Mouse (Mus musculus) ovary, postnatal 10 days (tissue): Measurements from ENCODE around the gene Adam22.

Experiments
- DNase-seq: peaks from one replicate; pipeline ENCODE4 v3.0.0; 2022; ENCODE audit warnings: low spot score

The Adam22 gene

DNA sequence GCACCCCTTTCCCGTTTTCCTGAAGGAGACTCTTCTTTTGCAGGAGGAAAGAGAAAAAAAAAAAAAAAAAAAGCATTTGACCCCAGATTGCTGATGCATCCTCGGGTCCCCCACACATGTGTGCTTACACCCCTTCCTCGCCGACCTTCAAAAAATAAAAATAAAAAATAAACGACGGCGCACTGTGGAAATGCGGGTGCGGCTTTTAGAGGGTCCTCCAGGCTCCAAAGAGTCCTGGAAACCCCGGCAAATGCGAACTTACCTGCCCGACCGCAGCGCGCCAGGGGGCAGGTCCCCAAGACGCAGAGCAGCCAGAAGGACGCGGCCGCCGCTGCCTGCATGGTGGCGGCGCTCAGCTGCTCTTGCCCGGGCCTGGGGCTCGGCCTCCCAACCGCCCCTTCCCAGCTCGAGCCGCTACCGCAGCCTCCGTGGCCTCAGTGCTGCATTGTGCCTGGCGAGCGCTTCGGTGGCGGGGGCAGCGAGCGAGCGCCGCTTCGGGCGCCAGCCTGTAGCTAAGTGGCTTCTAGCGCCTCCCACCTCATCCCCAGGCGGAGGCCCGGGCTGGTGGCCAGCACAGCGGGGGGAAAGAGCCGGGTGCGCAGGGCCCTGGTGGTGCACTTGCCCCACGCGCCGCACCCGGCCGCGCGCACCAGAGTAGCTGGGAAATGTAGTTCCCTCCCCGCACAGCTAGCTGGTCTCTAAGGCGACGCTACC is at the start of gene Adam22:
Gene Adam22, minus strand, starts transcription at position 547 of the 714 bp plus-strand sequence.
- DNase-seq = peak; percentile 49

DNA sequence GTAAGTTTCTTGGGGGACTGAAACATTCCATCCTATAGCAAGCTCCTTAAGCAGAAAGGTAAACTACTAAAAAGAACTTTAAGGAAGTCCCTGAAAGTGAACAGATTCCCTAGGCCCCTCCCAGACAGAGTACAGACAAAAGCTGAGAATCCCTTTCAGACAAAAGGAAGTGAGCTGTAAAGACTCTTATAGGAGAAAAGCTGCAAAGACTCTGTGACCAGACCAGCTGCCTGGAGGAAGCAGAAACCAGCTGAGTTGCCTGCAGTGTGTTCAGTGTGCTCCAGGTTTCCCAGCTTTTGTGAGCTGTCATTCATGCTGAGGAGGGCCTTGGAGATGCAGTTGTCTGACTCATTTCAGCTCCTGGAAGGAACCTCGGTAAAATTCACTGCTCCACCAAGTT is 49.5 kb upstream of the Adam22 start:
- DNase-seq = no peak

DNA sequence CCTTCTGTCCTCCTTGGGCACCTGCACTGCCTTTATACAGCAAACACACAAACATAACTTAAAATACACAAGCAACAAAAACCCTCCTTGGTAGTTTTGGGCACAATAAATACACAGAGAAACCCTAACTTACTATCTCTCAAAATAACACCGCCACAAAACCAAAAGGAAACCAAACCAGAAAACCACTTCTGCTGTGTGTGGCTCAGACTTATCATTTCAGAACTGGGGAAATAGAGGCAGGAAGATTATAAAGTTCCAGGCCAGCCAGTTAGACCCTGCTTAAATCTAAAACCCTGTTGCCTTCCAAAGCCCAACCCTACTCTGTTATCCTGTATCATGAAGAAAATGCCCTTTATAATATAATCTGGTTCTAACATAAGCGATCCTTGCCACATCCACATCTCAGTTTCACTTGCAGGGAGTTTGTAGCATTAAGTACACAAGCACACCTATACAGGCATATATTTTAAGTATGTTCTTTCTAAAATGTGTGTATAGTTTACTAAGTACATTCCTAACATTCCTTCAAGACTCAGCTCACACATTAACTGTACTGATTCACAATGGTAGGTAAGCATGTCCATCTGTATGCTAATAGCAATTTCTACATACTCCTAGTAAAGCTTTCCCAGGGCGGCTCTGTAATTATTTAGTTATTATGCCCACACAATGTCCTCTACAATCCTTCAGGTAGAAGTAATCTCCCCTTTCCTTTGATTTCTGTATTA is 48.9 kb upstream of the Adam22 start:
- DNase-seq = no peak

DNA sequence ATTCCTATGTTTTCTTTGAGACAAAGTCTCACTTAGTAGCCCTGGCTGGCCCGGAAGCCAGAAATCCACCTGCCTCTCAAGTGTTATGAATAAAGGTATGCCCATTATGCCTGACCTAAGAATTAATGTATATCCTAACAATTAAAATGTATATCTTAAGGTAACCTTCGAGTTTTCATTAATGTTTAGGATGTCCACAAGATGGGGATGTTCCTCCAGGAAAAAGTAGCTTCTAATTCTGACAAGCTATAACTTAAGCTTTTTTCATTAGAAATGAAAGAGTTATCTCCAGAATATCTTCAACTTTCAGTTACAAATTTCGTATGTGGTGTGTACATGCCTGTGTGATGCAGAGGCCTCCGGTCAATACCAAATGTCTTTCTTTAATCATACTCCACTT is 40.8 kb upstream of the Adam22 start:
- no peak for DNase-seq

DNA sequence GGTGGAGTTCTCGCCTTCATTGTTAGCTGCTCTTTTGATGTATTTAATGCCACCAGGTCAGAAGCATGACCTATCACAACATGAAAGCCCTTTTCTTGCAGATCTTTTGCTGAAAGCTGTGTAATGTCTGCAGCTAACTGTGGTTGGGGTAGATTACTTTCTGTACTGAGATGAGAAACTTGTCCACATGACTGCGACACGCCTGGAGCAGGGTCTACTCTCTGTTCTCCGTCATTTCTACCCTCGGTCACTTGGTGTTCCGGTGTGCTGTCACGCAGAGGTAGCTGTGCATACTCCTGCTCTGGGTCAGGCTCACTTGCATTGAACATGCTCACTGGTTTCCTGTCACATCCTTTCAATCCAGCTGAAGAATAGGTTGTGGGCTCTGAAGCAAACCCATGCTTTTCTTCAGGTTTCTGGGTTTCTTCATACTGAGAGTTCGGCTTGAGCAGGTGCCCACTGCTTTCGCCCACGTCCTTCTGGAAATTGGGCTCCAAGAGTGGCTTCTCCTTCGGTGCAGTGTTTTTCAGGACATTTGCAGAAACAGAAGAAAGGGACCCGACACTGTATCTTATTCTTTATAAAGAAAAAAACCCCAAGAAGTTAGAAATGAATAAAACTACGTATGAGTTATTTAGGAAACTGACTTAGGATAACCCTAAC is 29.8 kb upstream of the Adam22 start:
- no peak for DNase-seq

DNA sequence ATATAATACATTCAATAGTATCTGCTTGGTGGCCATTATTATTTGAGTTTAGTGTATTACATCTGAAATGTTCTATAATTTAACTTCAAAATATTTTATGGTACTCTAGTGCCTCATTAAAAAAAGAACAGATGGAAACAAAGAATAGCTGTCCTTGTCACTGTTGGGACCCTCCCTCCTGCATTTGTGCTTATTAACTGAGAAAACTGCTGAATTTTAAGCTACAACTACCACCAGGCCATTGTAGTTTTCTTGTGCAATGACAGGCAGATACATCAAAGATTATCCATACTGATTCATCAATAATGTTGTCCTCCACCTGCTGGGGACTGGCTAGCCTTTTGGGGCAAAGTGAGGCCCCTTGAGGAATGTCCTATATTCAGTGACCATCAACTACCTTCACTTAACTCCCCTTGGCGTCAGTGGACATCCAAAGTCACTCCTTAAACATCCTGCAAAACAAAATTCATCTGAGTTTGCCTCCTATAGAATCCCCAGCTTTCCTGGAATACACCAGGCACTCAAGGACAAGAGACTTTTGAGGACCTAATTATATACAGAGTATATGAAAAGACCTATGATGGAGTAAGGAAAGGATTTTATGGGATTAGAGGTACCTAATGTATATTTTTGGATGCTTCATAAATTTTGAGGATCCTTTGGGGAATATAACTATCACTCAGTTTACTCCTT is 26.1 kb upstream of the Adam22 start:
- no peak for DNase-seq

DNA sequence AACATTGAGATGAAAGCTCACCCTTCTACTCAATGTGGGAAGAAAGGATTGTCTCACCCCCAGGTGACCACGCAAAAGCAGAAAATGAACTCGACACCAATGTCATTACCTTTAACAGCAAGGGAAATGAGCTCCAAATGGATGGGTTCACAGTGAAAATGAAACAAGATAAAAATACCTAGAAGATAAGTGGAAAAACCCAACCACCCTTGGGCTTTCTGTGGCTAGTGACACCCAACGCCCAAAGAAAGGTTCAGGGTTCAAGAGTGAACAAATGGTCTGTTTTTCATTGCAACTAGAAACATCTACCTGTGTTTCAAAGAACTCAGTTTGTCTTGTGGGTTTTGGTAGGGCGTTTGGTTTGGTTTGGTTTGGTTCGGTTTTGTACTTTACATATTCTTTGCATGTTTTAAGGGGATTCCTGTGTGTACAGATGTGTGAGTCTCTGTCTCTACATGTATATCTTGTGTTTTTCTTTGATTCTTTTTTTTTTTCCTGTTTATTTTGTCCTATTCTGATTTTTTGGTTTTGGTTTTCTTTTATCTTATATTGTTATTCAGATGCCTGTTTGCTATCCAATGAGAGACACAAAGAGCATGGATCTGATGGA is 6.4 kb upstream of the Adam22 start:
- DNase-seq = no peak

DNA sequence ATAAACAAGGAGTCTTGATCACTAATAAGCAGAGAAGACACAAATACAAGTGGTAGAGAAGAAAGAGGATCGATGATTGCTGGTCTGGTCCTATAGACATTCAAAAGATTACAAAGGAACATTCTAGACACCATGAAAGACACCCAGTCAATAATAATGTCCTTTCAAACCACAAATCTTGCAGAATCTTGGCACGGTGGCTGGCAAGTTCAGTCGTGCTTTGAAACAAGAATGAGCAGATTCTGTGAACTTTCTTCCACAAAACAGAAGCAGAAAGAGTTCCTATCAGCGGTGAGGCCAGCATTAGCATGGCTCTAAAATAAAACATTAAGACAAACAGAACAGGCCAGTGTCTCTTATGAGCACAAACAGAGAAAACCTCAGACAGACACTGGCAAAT is 5.5 kb upstream of the Adam22 start:
- no peak for DNase-seq

DNA sequence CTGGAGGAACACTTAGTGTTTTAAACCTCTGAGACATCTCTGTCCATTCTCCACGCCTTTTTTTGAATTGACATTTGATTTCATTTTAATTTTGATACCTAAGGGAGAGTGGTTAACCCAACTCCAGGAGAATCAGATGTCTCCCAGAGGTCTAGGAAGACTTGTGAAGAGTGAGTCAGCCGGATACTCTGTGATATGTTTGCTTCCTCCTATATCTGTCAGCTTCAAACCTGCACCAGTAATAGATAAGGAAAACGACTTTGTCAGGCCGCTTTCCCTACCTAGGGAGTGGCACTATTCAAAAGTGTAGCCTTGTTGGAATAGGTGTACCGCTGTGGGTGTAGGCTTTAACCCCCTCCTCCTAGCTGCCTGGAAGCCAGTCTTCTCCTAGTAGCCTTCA is 821 bp upstream of the Adam22 start:
- DNase-seq = no peak

DNA sequence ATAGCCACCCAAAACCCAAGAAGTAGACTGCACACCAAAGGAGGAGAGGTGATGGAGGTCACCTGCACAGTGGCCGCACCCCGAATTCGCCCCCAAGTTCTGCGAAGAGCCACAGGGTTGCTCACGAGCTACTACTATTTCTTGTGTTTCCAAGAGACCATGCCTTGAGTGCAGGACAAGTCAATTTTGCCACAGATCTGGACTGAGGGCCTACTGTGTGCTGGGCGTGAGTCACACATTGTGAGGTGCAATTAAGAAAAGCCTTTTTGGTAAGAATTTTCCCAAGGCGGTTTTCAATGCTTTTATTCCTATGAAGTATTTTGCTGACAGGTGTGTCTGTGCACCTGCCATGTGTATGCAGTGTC is 350 bp upstream of the Adam22 start:
- no peak for DNase-seq

DNA sequence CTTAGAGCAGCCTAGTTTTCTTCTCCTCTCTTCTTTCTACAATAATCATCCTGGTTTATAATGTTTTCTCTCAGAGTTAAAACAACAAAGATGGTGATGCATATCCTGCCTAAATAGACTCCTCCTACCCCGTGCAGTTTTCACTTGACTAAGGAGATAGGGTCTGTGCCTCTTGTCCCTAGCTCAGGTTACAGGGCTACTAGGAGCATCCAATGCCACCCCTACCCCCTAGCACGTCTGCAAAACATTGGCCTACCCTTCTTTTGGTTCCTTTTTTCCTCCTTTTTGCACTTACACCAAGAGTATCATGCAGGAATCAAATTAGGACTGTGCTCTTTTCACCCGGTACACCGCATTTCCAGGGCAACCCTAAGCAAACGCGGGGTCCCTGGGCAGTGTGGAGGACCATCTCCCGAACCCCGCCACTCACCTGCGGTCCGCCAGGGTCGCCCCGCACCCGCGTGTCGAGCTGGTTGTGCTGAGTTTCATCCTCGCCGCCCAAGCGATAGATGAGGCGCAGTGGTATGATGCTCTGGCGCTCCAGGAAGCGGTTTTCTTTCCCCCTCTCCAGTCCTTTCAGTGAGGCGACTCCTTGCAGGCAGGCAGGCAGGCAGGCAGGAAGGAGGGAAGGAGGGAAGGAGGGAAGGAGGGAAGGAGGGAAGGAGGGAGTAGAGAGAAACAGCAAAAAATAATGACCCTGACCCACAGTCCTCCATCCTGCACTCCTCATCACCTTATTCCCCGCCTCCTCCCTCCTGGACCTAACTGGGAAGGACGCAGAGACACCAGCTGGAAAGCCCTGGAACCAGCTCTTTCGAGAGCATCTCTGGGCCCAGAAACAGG is 968 bp downstream of the Adam22 start:
- no peak for DNase-seq

DNA sequence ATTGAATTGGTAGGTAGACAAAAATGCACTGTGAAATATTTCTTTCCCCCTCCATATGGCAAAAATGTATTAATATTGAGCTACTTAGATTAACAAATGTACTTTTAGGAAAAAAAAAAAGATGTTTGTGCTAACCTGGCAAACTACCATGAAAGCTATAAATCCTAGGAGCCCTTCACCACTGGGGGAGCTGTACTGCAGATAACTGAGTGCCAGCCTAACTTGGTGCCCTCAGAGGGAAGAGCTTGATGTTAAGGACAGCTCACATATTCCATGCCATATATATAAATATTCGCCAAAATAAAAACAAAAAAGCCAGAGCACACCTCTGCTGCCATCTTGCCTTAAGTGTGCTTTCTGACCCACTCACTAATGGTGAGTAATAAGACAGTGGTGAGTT is 5.6 kb downstream of the Adam22 start:
- DNase-seq = no peak

DNA sequence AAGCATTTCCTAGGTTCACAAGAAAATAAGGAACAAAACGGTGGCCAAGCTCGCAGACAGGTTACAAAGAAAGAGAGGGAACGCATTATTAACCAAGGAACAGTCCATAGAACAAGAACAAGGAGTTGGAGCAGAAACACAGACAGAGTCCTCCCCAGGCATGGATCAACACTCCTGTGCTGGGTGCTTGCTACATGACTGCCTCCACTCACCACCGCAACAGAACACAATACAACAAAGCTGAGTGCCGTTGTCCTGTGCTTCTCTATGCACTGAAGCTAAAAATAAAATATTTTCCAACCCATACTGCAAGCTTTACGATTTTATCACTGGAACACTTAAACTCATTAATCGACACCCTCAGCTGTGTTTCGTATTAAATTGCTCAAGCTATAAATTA is 10.3 kb downstream of the Adam22 start:
- no peak for DNase-seq

DNA sequence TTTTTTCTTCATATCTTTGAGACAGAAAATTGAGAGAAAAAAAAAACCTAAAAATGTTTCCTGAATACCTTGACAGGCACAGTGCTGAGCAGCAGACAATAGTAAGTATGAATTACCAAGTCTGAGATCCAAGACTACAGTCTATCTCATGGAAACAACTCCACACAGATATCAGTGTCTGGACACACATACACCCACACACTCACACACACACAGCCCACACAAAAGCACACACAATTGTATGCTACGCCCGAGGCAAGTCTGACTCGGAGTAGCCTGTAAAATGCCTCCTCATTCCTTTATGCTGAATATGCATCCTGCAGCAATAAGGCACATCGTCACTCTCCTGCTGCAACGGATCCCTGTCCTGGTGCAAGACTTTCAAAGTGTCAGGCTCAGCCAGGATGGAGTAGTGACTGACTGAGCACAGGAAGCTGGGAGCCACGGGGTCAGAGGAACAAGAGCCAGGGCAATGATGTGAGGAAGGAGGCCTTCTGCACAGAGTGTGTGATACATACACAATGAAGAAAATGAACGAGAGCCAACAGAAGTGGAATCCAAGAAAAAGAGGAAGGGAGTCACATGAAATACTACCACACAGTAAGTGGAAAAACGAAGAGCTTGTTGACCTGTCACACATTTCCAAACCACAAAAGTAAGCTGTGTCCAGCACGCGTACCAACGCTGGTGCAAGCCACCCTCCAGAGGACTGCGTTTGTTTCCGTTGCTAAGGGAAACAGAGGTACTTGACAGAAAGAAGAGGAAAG is 10.9 kb downstream of the Adam22 start:
- no peak for DNase-seq

DNA sequence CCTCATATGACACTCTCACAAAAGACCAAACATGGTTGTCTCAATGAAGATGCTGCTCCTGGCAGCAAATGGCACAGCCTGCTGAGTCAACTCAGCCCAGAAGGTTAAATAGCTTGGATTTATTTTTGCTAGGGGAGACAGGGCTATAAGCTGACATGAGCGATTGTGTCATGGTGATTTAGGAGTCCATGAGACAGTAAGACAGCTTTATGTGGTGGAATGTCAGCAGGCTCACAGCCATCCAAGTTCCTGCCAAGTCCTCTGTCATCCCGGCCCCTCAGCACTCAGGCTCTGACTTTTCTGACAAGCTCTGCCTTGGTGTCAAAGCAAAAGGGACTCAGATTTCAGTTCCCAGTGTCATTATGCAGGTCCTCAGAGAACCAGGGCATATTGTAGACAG is 11.6 kb downstream of the Adam22 start:
- no peak for DNase-seq

DNA sequence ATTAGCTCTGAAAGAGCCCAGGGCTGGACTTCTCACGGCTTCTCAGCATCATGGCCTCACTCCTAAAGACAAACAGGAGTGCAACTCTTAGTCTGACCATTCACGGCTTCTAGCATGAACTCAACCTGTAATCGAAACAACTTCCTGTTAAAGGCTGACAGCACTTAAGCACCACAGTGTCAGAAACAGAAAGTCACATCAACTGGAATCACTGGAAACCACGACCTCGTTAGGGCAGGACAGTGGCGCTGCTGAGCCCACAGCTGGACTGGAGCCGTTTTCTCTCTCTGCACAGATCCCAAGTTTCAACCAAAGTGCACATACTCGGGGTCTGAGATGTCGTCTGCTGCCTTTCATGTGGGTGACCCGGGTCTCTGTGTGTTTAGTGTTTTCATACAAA is 18.4 kb downstream of the Adam22 start:
- no peak for DNase-seq

DNA sequence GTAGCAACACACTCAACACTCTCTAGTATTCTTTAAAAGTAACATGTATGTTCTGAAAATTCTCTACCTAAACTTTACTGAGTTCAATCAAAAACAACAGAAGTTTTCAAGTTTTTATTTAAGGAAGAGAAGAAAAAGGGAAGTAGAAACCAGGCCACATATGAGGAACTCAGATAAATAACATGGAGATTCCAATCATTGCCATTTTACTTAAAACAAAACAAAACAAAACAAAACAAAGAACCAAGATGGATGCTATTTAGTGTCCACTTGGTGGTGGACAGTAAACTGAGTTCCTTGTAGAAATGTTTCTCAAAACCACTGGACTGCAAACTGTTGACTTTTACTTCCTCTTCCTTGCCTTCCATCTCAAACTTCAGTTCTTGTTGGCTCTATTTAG is 21.6 kb downstream of the Adam22 start:
- no peak for DNase-seq

DNA sequence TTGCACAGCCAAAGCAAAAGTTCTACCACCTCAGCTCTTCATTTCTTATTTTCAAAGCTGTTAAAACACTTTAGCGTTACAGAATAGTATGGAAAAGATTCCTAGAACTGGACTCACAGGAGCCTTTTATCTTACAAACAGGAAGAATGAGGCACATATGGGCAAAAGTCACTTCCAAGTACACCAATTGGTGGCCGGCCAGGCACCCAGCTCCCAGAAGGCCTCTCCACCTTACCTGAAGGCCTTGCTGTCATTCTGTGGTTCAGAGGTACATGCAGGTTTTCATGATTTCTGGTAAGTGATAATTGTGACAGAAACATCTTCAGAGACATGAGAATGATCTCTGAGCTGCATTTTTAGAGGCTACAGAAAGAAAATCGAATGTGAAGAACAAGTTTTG is 24.7 kb downstream of the Adam22 start:
- DNase-seq = no peak

DNA sequence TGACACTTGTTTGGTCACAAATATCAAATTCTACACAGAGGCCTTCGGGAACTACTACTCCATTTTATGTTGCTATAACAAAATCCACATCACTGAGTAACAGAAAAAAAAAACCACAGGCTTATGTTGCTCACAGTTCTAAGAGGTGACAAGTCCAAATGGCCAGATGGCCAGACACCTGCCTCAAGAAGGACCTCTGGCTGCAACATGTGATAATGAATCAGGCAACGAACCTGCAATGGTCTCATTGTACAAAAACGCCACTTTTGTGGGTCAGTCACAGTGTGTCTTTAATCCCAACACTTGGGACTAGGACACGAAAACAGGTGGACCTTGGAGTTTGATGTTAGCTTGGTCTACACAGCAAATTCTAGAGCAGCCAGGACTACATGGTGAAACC is 26.3 kb downstream of the Adam22 start:
- no peak for DNase-seq

DNA sequence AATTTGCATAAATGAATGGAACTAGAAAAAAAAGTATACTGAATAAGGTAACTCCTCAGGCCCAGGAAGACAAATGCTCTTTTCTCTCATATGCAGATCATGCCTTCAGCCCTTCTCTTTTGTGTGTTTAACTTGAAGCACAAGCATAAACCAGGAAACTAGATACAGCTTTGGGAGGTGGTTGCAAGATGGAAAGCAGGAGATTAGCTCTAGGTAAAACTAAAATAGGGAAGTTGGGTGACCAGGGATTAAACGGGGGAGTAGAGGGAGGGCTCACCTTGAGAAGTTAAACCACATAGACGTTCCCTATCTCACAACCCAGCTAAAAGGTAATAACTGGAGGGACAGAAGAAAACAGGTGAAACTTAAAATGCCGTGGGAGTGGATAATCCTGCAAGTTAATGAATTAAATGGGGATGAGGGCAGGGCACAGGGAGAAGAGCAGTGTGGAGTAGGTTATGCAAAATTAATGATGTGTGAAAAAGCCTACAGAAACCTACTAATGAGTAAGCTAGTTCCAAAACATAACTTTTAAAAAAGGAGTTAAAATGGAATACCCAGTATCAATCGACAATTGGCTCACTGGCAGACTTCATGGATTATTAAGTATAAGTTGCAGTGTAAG is 40.2 kb downstream of the Adam22 start:
- DNase-seq = no peak
